Mouse (Mus musculus) spleen, adult 2 months (tissue): ENCODE measurements at regions not wholly inside any gene's neighbourhood (a gene's known extent, or its start where the extent isn't known, plus 50 kb on each side); places are given as distances from the start of the nearest gene placed in this dataset.

Source experiments
- DNase-seq, 2 experiments: peaks; one replicate each; pipeline versions ENCODE4 v3.0.0 to v3.0.0-alpha.2; 2012 to 2021; ENCODE audit warnings: low spot score in 2 of 2, low read depth in 1 of 2
- H3K27ac ChIP-seq: fragments of 200-500 bp; 2 replicates; pipeline ENCODE4 v1.5.1; 2012; ENCODE audit warnings: low read length, inconsistent platforms; ENCODE audit not compliant: insufficient read depth
- H3K27me3 ChIP-seq: fragments of 200-500 bp; 2 replicates; pipeline ENCODE4 v1.6.1; 2012; ENCODE audit warnings: mild to moderate bottlenecking, moderate library complexity, low read length, inconsistent platforms; ENCODE audit not compliant: control insufficient read depth, insufficient read depth
- H3K36me3 ChIP-seq: fragments of 200-500 bp; 2 replicates; pipeline ENCODE4 v1.6.1; 2012; ENCODE audit warnings: mild to moderate bottlenecking, low read length, inconsistent platforms; ENCODE audit not compliant: control insufficient read depth, insufficient read depth
- H3K4me1 ChIP-seq: fragments of 200-500 bp; 2 replicates; pipeline ENCODE4 v1.6.1; 2011; ENCODE audit warnings: inconsistent platforms; ENCODE audit not compliant: control insufficient read depth, insufficient read depth, insufficient read length
- H3K4me3 ChIP-seq: fragments of 200-500 bp; 2 replicates; pipeline ENCODE4 v1.5.1; 2011; ENCODE audit warnings: mild to moderate bottlenecking, inconsistent platforms; ENCODE audit not compliant: insufficient read depth, insufficient read length; ENCODE audit errors: extremely low read depth
- CTCF ChIP-seq: fragments of 200-500 bp; IDR thresholded peaks from 2 replicates; pipeline ENCODE4 v1.5.1; 2011; ENCODE audit warnings: mild to moderate bottlenecking, inconsistent platforms; ENCODE audit not compliant: insufficient read depth, insufficient read length, insufficient replicate concordance; ENCODE audit errors: extremely low read depth
- POLR2A ChIP-seq: fragments of 200-500 bp; IDR thresholded peaks from 2 replicates; pipeline ENCODE4 v1.6.1; 2011; ENCODE audit warnings: low read depth, low read length, inconsistent platforms
- WGBS: fragments of 180-500 bp; shearing (Covaris S2); methylation state at CpG from one replicate; pipeline ENCODE4 v1.1.7; 2018; 5-methylcytosine and 5-hydroxymethylcytosine counted together

GRCm38 (mm10) chr15:51469895-51470294, 2414.8 kb upstream of the Gm7489 start:
- Histone ChIP-seq H3K36me3 (no peaks in the 10 kb centered on the region), H3K27ac (no peak overlapping the region), H3K4me3 (no peak overlapping the region), H3K4me1 (no peaks in the 10 kb centered on the region), H3K27me3 (no peaks in the 10 kb centered on the region)
- WGBS, result 85% methylated on average over 3 of the region's 3 CpGs
- no peak for DNase-seq
- TF ChIP-seq POLR2A, result no peak
- no peak for TF ChIP-seq CTCF

DNA sequence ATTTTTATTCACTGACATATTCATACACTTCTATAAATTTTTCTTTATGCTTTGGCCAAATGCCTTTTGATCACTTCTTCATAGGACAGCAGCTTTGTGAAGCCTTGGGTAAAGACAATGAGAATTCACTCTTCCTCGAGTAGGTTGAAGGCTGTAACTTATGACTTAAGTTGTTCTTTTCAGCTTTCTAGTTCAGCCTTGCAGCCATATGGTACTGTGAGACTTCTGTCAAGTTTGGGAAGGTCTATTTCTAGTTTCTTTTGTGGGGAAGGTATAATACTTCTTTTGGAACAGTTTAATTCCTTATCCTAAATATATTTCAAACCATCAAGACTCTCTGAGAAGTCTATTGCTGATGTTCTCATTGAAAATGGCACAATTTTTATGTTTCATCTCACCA, 2413.6 kb upstream of the Gm7489 start:
- Histone ChIP-seq H3K27ac (no peak overlapping the region), H3K27me3 (no peaks in the 10 kb centered on the region), H3K4me3 (no peak overlapping the region), H3K4me1 (no peaks in the 10 kb centered on the region), H3K36me3 (no peaks in the 10 kb centered on the region)
- DNase-seq, result no peak
- no peak for TF ChIP-seq POLR2A
- no peak for TF ChIP-seq CTCF
- 88% methylated on average over 1 of the region's 1 CpGs for WGBS

DNA sequence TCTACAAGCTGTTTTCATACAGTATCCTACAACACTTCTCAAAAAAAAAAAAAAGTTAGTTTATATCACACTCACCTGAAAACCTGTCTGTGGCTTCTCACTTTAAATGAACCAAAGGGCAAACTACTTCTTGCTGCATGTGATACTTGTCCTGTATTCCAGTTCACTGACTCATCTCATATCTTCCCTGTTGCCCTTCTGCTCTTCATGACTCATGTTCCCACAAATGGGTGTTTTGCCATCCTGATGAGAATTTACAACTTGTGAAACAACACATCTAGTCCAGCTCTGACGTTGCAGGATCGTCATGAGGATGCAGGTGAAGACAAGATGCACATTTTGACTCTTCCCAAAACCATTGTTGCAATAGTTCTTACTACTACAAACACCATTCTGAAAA, 2412.7 kb upstream of the Gm7489 start:
- 83% methylated on average over 2 of the region's 2 CpGs for WGBS
- H3K27ac ChIP-seq, result no peak overlapping the region
- H3K4me1 ChIP-seq, result no peaks in the 10 kb centered on the region
- no peak for DNase-seq
- H3K36me3 ChIP-seq, result no peaks in the 10 kb centered on the region
- no peak overlapping the region for H3K4me3 ChIP-seq
- H3K27me3 ChIP-seq, result no peaks in the 10 kb centered on the region
- TF ChIP-seq CTCF (no peak), POLR2A (no peak)

GRCm38 (mm10) chr15:51481856-51482255, 2402.8 kb upstream of the Gm7489 start:
- no peak for DNase-seq
- Histone ChIP-seq H3K27me3 (no peaks in the 10 kb centered on the region), H3K4me1 (no peaks in the 10 kb centered on the region), H3K27ac (no peak overlapping the region), H3K36me3 (no peaks in the 10 kb centered on the region), H3K4me3 (no peak overlapping the region)
- 75% methylated on average over 4 of the region's 4 CpGs for WGBS
- no peak for TF ChIP-seq CTCF
- TF ChIP-seq POLR2A, result no peak

DNA sequence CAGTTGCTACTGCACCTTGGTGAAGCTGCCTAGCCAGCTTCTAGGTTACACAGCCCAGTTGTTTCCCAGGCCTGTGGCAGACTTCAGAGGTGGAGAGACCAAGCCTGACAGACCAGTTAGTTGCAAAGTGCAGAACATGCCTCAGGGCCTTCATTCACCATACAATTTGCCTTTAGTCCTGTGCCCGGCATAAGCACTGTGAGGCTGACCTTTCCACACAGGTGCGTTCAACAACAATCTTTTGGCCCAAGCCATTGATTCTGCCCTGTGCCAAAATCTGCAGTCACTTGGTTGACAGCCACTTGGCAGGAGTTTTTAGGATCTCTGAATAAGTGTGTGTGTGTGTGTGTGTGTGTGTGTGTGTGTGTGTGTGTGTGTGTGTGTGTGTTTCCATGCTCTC, 2400.5 kb upstream of the Gm7489 start:
- no peak for TF ChIP-seq CTCF
- TF ChIP-seq POLR2A, result no peak
- Histone ChIP-seq H3K27me3 (no peaks in the 10 kb centered on the region), H3K4me3 (no peak overlapping the region), H3K4me1 (no peaks in the 10 kb centered on the region), H3K27ac (no peak overlapping the region), H3K36me3 (no peaks in the 10 kb centered on the region)
- DNase-seq, result no peak
- 96% methylated on average over 2 of the region's 2 CpGs for WGBS

DNA sequence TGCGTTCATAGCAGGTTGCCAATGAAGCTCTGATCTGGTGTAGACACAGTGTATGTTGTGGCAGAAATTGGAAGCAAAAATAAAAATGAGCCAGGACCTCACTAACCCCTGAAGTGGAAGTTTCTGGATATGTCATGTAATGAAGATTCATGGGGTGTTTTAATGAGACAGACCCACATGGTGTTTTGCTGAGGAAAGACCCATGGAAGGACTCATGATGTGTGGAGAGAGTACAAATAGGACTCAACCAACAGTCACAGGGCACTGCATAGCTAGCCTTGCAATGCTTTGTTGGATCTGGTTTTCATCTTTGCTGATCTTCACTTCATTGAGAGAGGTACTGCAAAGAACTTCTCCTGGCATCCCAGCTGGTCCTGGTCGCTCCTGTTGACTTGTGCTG, 2399.2 kb upstream of the Gm7489 start:
- TF ChIP-seq CTCF (no peak), POLR2A (no peak)
- Histone ChIP-seq H3K4me1 (no peaks in the 10 kb centered on the region), H3K27ac (no peak overlapping the region), H3K36me3 (no peaks in the 10 kb centered on the region), H3K27me3 (no peaks in the 10 kb centered on the region), H3K4me3 (no peak overlapping the region)
- no peak for DNase-seq
- 66% methylated on average over 2 of the region's 2 CpGs for WGBS

- Histone ChIP-seq H3K36me3 (no peaks in the 10 kb centered on the region), H3K4me1 (no peaks in the 10 kb centered on the region), H3K4me3 (no peak overlapping the region), H3K27ac (no peak overlapping the region), H3K27me3 (no peaks in the 10 kb centered on the region)
- 87% methylated on average over 12 of the region's 12 CpGs for WGBS
- DNase-seq, result no peak
- TF ChIP-seq POLR2A (no peak), CTCF (no peak)
Observed at GRCm38 (mm10) chr15:51502058-51502741, 2382.5 kb upstream of the Gm7489 start.
